Mouse (Mus musculus): ENCODE measurements at regions not wholly inside any gene's neighbourhood (a gene's known extent, or its start where the extent isn't known, plus 50 kb on each side); places are given as distances from the start of the nearest gene placed in this dataset.

GRCm38 (mm10) chr9:111846366-111846765 is 156.2 kb upstream of the Stac start:
- 85% methylated on average over 10 of the region's 10 CpGs for WGBS

DNA sequence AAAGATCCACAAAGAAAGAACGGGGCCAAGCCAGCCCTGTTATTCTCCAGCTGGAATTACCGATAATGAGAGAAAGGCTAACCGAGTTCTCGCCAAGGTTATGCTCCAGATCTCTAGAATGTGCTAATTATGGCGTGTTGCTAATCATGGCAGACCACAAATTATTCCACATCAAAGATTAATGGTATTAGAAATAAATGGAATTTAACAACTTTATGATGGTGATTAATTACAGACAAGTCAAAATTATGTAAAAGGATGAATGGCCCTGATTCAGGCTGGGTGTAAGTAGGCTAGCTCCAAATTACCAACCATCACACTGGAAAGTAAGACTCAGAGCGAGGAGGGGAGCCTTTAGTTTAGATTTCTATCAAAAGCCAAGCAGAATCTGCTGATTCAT is 151.0 kb upstream of the Stac start:
- Histone ChIP-seq H3K27ac (ENCODE audit: low read length) (no peak overlapping the region), H3K4me1 (ENCODE audit: insufficient read depth, low read length) (no peaks in the 10 kb centered on the region), H3K4me3 (ENCODE audit: low read length) (no peak overlapping the region), H3K36me3 (ENCODE audit: insufficient read depth, low read length) (no peaks in the 10 kb centered on the region), H3K9me3 (ENCODE audit: low read length) (no peaks in the 10 kb centered on the region), H3K27me3 (ENCODE audit: insufficient read depth, low read length) (no peaks in the 10 kb centered on the region), H3K9ac (replicated peaks; ENCODE audit: low read length) (no peak overlapping the region), H3K4me2 (replicated peaks; ENCODE audit: low read depth, low read length) (no peak overlapping the region)
- no peak for ATAC-seq (ENCODE audit: low FRiP score, low TSS enrichment)
- WGBS: 82% methylated on average over 6 of the region's 6 CpGs

More at GRCm38 (mm10) chr9:111846366-111846765, 156.2 kb upstream of the Stac start:
- Histone ChIP-seq H3K4me2 (replicated peaks; ENCODE audit: low read depth, low read length) (no peak overlapping the region), H3K36me3 (ENCODE audit: insufficient read depth, low read length) (no peaks in the 10 kb centered on the region), H3K9ac (replicated peaks; ENCODE audit: low read length) (no peak overlapping the region), H3K4me3 (ENCODE audit: low read length) (no peak overlapping the region), H3K27ac (ENCODE audit: low read length) (no peak overlapping the region), H3K4me1 (ENCODE audit: insufficient read depth, low read length) (no peaks in the 10 kb centered on the region), H3K27me3 (ENCODE audit: insufficient read depth, low read length) (no peaks in the 10 kb centered on the region), H3K9me3 (ENCODE audit: low read length) (no peaks in the 10 kb centered on the region)
- no peak for ATAC-seq (ENCODE audit: low FRiP score, low TSS enrichment)

DNA sequence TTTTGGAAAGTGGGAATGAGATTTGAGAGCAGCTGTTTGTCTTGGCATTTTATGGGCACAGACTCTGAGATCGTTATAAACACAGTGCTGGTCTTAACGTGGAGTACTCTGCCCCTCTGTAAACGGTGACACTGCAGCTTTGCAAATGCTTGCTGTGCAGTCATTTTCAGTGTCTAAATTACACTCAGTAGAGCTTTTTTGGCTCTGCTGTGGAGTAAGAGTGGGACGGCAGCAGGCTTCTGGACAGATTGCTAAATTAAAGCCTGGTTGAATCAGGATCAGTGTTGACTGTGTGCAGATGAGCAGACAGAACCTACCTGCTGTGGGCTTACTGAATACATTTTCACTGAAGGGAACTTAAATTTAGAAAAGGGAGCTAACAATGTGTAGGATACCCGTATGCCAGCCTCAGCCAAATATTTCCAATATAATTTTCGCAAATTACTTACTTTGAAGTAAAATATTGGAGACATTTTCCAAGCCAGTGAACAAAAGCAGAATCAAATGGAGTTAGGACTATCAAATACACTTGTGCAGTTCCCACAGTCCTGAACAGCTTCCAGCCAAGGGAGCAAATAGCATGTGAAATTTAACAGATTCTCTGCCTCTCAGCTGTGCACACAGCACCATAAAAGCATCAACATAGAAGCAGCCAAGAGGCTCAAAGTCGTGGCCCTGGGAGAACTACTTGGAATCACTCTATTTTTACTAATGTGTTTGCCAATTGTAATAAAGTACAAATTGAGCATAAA is 148.1 kb upstream of the Stac start:
- no peaks in the 10 kb centered on the region for H3K27me3 ChIP-seq (ENCODE audit: insufficient read depth, low read length)
- WGBS: 59% methylated on average over 7 of the region's 7 CpGs
- H3K27ac ChIP-seq (ENCODE audit: low read length): no peak overlapping the region
- no peak overlapping the region for H3K4me2 ChIP-seq (replicated peaks; ENCODE audit: low read depth, low read length)
- H3K36me3 ChIP-seq (ENCODE audit: insufficient read depth, low read length): no peaks in the 10 kb centered on the region
- no peaks in the 10 kb centered on the region for H3K9me3 ChIP-seq (ENCODE audit: low read length)
- ATAC-seq (ENCODE audit: low FRiP score, low TSS enrichment): no peak
- no peak overlapping the region for H3K4me3 ChIP-seq (ENCODE audit: low read length)
- no peak overlapping the region for H3K9ac ChIP-seq (replicated peaks; ENCODE audit: low read length)
- H3K4me1 ChIP-seq (ENCODE audit: insufficient read depth, low read length): no peaks in the 10 kb centered on the region

GRCm38 (mm10) chr9:111822094-111822493 is 131.9 kb upstream of the Stac start:
- no peaks in the 10 kb centered on the region for H3K27me3 ChIP-seq (ENCODE audit: insufficient read depth, low read length)
- no peaks in the 10 kb centered on the region for H3K36me3 ChIP-seq (ENCODE audit: insufficient read depth, low read length)
- H3K4me3 ChIP-seq (ENCODE audit: low read length): no peak overlapping the region
- H3K4me1 ChIP-seq (ENCODE audit: insufficient read depth, low read length): no peaks in the 10 kb centered on the region
- no peak for ATAC-seq (ENCODE audit: low FRiP score, low TSS enrichment)
- WGBS: 88% methylated on average over 1 of the region's 1 CpGs
- H3K9me3 ChIP-seq (ENCODE audit: low read length): no peaks in the 10 kb centered on the region
- no peak overlapping the region for H3K9ac ChIP-seq (replicated peaks; ENCODE audit: low read length)
- no peak overlapping the region for H3K4me2 ChIP-seq (replicated peaks; ENCODE audit: low read depth, low read length)
- no peak overlapping the region for H3K27ac ChIP-seq (ENCODE audit: low read length)

- no peak for ATAC-seq (ENCODE audit: low FRiP score, low TSS enrichment)
- Histone ChIP-seq H3K27me3 (ENCODE audit: insufficient read depth, low read length) (no peaks in the 10 kb centered on the region), H3K36me3 (ENCODE audit: insufficient read depth, low read length) (no peaks in the 10 kb centered on the region), H3K4me1 (ENCODE audit: insufficient read depth, low read length) (no peaks in the 10 kb centered on the region), H3K27ac (ENCODE audit: low read length) (no peak overlapping the region), H3K9ac (replicated peaks; ENCODE audit: low read length) (no peak overlapping the region), H3K4me2 (replicated peaks; ENCODE audit: low read depth, low read length) (no peak overlapping the region), H3K4me3 (ENCODE audit: low read length) (no peak overlapping the region), H3K9me3 (ENCODE audit: low read length) (no peaks in the 10 kb centered on the region)
- WGBS: 77% methylated on average over 4 of the region's 4 CpGs
These were observed 127.3 kb upstream of the Stac start for GRCm38 (mm10) chr9:111817461-111817860.

GRCm38 (mm10) chr9:111804931-111805330 is 114.8 kb upstream of the Stac start:
- ATAC-seq (ENCODE audit: low FRiP score, low TSS enrichment): no peak
- WGBS: 80% methylated on average over 6 of the region's 6 CpGs

GRCm38 (mm10) chr9:111801381-111801780 is 111.2 kb upstream of the Stac start:
- Histone ChIP-seq H3K9me3 (ENCODE audit: low read length) (no peaks in the 10 kb centered on the region), H3K4me1 (ENCODE audit: insufficient read depth, low read length) (no peaks in the 10 kb centered on the region), H3K4me3 (ENCODE audit: low read length) (no peak overlapping the region), H3K36me3 (ENCODE audit: insufficient read depth, low read length) (no peaks in the 10 kb centered on the region), H3K4me2 (replicated peaks; ENCODE audit: low read depth, low read length) (no peak overlapping the region), H3K27me3 (ENCODE audit: insufficient read depth, low read length) (no peaks in the 10 kb centered on the region), H3K27ac (ENCODE audit: low read length) (no peak overlapping the region), H3K9ac (replicated peaks; ENCODE audit: low read length) (no peak overlapping the region)
- no peak for ATAC-seq (ENCODE audit: low FRiP score, low TSS enrichment)
- 78% methylated on average over 5 of the region's 5 CpGs for WGBS

More at GRCm38 (mm10) chr9:111804931-111805330, 114.8 kb upstream of the Stac start:
- no peak overlapping the region for H3K27ac ChIP-seq (ENCODE audit: low read length)
- no peaks in the 10 kb centered on the region for H3K4me1 ChIP-seq (ENCODE audit: insufficient read depth, low read length)
- no peak overlapping the region for H3K4me3 ChIP-seq (ENCODE audit: low read length)
- H3K9ac ChIP-seq (replicated peaks; ENCODE audit: low read length): no peak overlapping the region
- no peaks in the 10 kb centered on the region for H3K27me3 ChIP-seq (ENCODE audit: insufficient read depth, low read length)
- no peaks in the 10 kb centered on the region for H3K36me3 ChIP-seq (ENCODE audit: insufficient read depth, low read length)
- no peak overlapping the region for H3K4me2 ChIP-seq (replicated peaks; ENCODE audit: low read depth, low read length)
- no peaks in the 10 kb centered on the region for H3K9me3 ChIP-seq (ENCODE audit: low read length)

DNA sequence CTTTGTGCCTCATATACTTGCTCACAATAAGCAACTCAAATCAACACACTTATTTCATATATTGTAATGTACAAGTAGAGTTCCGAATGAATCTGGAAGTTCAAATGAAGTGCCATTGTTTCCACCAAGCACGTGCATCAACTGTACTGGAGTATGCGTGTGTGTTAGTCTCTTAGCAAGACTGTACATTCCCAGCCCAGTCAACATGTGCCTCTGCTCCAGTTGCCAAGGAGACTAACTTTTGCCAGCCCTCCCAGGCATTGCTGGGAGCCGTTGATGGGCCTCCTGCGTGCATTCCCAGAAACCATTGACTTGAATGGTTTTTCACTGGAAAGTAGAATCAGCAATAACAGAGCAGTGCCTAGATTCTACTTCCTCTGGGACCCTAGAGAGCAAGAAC is 110.7 kb upstream of the Stac start:
- Histone ChIP-seq H3K27ac (ENCODE audit: low read length) (no peak overlapping the region), H3K9me3 (ENCODE audit: low read length) (no peaks in the 10 kb centered on the region), H3K4me3 (ENCODE audit: low read length) (no peak overlapping the region), H3K36me3 (ENCODE audit: insufficient read depth, low read length) (no peaks in the 10 kb centered on the region), H3K4me1 (ENCODE audit: insufficient read depth, low read length) (no peaks in the 10 kb centered on the region), H3K27me3 (ENCODE audit: insufficient read depth, low read length) (no peaks in the 10 kb centered on the region), H3K9ac (replicated peaks; ENCODE audit: low read length) (no peak overlapping the region), H3K4me2 (replicated peaks; ENCODE audit: low read depth, low read length) (no peak overlapping the region)
- ATAC-seq (ENCODE audit: low FRiP score, low TSS enrichment): no peak
- 75% methylated on average over 5 of the region's 5 CpGs for WGBS

DNA sequence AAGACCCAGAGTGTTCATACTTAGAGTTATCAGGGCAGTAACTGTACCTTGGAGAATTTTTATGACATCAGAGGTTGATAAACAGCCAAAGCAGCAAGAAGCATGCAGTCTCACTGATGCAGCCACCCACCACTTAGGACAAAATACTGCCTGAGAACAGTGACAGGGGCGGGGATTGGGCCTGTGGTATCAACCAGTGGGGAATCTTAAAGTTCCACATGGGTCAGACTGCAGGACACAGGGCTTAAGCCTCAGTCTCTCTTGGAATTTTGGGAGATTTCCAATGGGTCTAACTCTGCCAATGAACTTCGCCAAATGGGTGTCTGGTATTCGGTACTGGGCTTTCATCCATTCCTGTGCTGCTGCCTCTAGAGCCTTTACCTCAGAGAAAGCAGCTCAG is 88.8 kb upstream of the Stac start:
- Histone ChIP-seq H3K4me1 (ENCODE audit: insufficient read depth, low read length) (no peaks in the 10 kb centered on the region), H3K36me3 (ENCODE audit: insufficient read depth, low read length) (no peaks in the 10 kb centered on the region), H3K27me3 (ENCODE audit: insufficient read depth, low read length) (no peaks in the 10 kb centered on the region), H3K9ac (replicated peaks; ENCODE audit: low read length) (no peak overlapping the region), H3K4me3 (ENCODE audit: low read length) (no peak overlapping the region), H3K27ac (ENCODE audit: low read length) (no peak overlapping the region), H3K4me2 (replicated peaks; ENCODE audit: low read depth, low read length) (no peak overlapping the region), H3K9me3 (ENCODE audit: low read length) (no peaks in the 10 kb centered on the region)
- WGBS: 83% methylated on average over 3 of the region's 3 CpGs
- ATAC-seq (ENCODE audit: low FRiP score, low TSS enrichment): no peak

DNA sequence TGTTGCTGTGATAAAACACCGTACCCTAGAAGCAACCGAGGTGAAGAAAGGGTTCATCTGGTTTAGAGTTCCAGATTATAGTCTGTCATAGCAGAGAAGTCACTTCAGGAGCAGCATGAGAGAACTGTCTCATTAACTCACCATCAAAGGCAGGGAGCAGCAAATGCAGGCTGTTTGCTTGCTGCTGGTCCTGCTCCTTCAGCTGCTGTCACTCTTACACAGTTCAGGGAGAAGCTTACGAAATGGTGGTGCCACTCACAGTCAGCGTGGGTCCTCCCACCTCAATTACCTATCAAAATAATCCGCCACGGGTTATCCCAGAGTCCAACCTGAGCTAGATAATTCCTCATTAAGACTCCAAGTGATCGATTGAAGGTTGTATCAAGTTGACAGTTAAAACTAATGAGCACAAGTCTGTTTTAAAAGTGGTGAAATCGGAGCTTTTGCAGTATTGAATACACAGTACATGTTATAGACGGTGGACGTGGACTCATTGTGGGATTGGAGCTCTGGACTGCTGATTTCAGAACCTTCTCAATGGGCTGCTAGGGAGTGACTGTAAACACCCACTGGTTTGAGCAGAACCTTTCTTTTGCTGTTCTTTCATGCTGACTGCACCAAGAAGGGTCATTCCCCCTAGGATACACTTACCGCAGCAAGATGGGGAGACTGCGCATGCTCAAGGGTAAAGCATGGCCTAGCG is 87.4 kb upstream of the Stac start:
- Histone ChIP-seq H3K4me1 (ENCODE audit: insufficient read depth, low read length) (no peaks in the 10 kb centered on the region), H3K9ac (replicated peaks; ENCODE audit: low read length) (no peak overlapping the region), H3K4me2 (replicated peaks; ENCODE audit: low read depth, low read length) (no peak overlapping the region), H3K27me3 (ENCODE audit: insufficient read depth, low read length) (no peaks in the 10 kb centered on the region), H3K9me3 (ENCODE audit: low read length) (no peaks in the 10 kb centered on the region), H3K36me3 (ENCODE audit: insufficient read depth, low read length) (no peaks in the 10 kb centered on the region), H3K27ac (ENCODE audit: low read length) (no peak overlapping the region), H3K4me3 (ENCODE audit: low read length) (no peak overlapping the region)
- 75% methylated on average over 13 of the region's 13 CpGs for WGBS
- ATAC-seq (ENCODE audit: low FRiP score, low TSS enrichment): no peak

Measured in kidney, embryonic 16.5 days (tissue).